10 mouse cellular contexts compared by ENCODE assay signal in genomic region chr16:57352751-57353150, GRCm38 (mm10). TPM values are rescaled to one million over a fixed set of nuclear protein-coding genes. Genes with fewer than 3 reads are reported as not detected.
A peak's percentile ranks its signal among the peaks of the same experiment; 100 is the strongest.
DNase-seq lines count a peak whose midpoint lies in the region; ATAC-seq and TF ChIP-seq lines count a peak whose summit lies in the region.
"Had no signal": no experiment of that assay in that cellular context is flagged by ENCODE, and none has a peak within 500 bp of the region (broad histone marks: within the 10 kb centered on the region; RNA-seq: fewer than 3 reads in every experiment).

Gene Filip1l, plus strand, starts transcription at chr16:57353093.

- H3K4me2 ChIP-seq in heart, embryonic 11.5 days, result peak within 1 kb of the TSS; percentile 39

- H3K9me3 ChIP-seq in heart, embryonic 11.5 days (replicated peaks; ENCODE audit: control insufficient read depth, low read length), result no peaks in the 10 kb centered on the region
- H3K9me3 ChIP-seq: G1E had no signal

- H3K4me3 ChIP-seq in left cerebral cortex, adult 2 months, result no peak within 1 kb of the TSS
- H3K4me3 ChIP-seq in bone marrow, adult 2 months (replicated peaks; ENCODE audit: control insufficient read depth, low read depth, low read length), result no peak within 1 kb of the TSS
- H3K4me3 ChIP-seq in heart, embryonic 11.5 days (ENCODE audit: low read depth, low read length), result no peak within 1 kb of the TSS
- no peak within 1 kb of the TSS for H3K4me3 ChIP-seq in macrophage (ENCODE audit: inconsistent target)

- no peak for TF ChIP-seq POLR2A in bone marrow, adult 2 months (IDR thresholded peaks at IDR 0.05; ENCODE audit: borderline replicate concordance, control insufficient read depth, low read depth, low read length)

- H3K36me3 ChIP-seq in heart, embryonic 11.5 days (ENCODE audit: control insufficient read depth, insufficient read depth, low read length), result no peaks in the 10 kb centered on the region
- H3K36me3 ChIP-seq in macrophage (ENCODE audit: inconsistent target), result no peaks in the 10 kb centered on the region

- peak within 1 kb of the TSS; percentile 26; the same call in 1 of the 2 replicates for H3K27ac ChIP-seq in left cerebral cortex, adult 2 months
- H3K27ac ChIP-seq in bone marrow, adult 2 months (ENCODE audit: control insufficient read depth, insufficient read depth, low read depth, low read length, poor library complexity), result no peak within 1 kb of the TSS
- peak within 1 kb of the TSS; percentile 70 for H3K27ac ChIP-seq in heart, embryonic 11.5 days (ENCODE audit: low read depth, low read length)
- H3K27ac ChIP-seq in macrophage, result no peak within 1 kb of the TSS
- H3K27ac ChIP-seq: liver, embryonic 14.5 days had no signal

- TF ChIP-seq CTCF in left cerebral cortex, adult 2 months (IDR thresholded peaks at IDR 0.05), result no peak
- TF ChIP-seq CTCF in bone marrow, adult 2 months (IDR thresholded peaks at IDR 0.05; ENCODE audit: control insufficient read depth, insufficient read depth, low read length), result no peak

- H3K27me3 ChIP-seq in heart, embryonic 11.5 days (ENCODE audit: control insufficient read depth, insufficient read depth, low read length), result no peaks in the 10 kb centered on the region

- WGBS in bone marrow, adult 2 months, result 82% methylated on average over 6 of the region's 6 CpGs
- 71% methylated on average over 6 of the region's 6 CpGs for WGBS in heart, embryonic 11.5 days (ENCODE audit: insufficient replicate concordance)
- WGBS in macrophage (ENCODE audit: missing documents), result 92% methylated on average over 6 of the region's 6 CpGs

- no peak for DNase-seq in left cerebral cortex, adult 2 months (ENCODE audit: extremely low spot score in 1 of 2, low spot score in 2 of 2)
- DNase-seq in left cerebral cortex, adult 8-10 months (ENCODE audit: low spot score in 2 of 2), result no peak
- DNase-seq in ovary, postnatal 36 days (ENCODE audit: low spot score), result no peak
- DNase-seq in cerebellum, postnatal 14 days, result no peak
- no peak for DNase-seq in layer of hippocampus, adult 9-10 months (ENCODE audit: low spot score)

- intact Hi-C loops in left cerebral cortex, adult 2 months (cut with DNase I), result no loop called here

- no peaks in the 10 kb centered on the region for H3K79me2 ChIP-seq in macrophage (ENCODE audit: inconsistent target)

- H3K4me1 ChIP-seq in bone marrow, adult 2 months (ENCODE audit: control insufficient read depth, insufficient read depth, low read length), result no peaks in the 10 kb centered on the region; the same call in 1 of the 2 replicates
- H3K4me1 ChIP-seq in heart, embryonic 11.5 days (ENCODE audit: control insufficient read depth, insufficient read depth, low read length), result peaks cover 25% of the 10 kb centered on the region

- peak within 1 kb of the TSS; percentile 50; the same call in 1 of the 2 replicates for H3K9ac ChIP-seq in heart, embryonic 11.5 days (ENCODE audit: low read depth, low read length)
- H3K9ac ChIP-seq: liver, embryonic 14.5 days had no signal

- ATAC-seq in heart, embryonic 11.5 days (replicated peaks; ENCODE audit: insufficient number of reproducible peaks, low FRiP score, low TSS enrichment), result no peak

RNA-seq across cellular contexts. Expression of gene Filip1l, which starts in this region (rescaled TPM):
- total RNA-seq in left cerebral cortex, adult 2 months (2021), result 1 to 10 TPM; 3.0 to 3.7 TPM
- total RNA-seq in left cerebral cortex, adult 8-10 months (2022), result 1 to 10 TPM; 2.5 to 3.6 (median 3.4) TPM
- 10.6 and 13.8 TPM in 2 replicates for polyA plus RNA-seq in bone marrow, adult 2 months (2011; ENCODE audit: insufficient read depth, insufficient read length, low replicate concordance, missing spikeins)
- 26.0 and 26.8 TPM in 2 replicates for polyA plus RNA-seq in heart, embryonic 11.5 days (2014; fragmentation: Nextera tagmentation; extraction: Ambion mirVana)
- 100 to 1,000 TPM in 1 of 26 experiments, 10 to 100 TPM in 25; 15.7 to 121 (median 40.1) TPM for total RNA-seq in macrophage (2018; cell fraction: chromatin; rRNA removed)
- total RNA-seq in macrophage (2018; cell fraction: cytosol; rRNA removed), result 10 to 100 TPM in 23 of 26 experiments, 1 to 10 TPM in 3; 8.3 to 61.4 (median 18.6) TPM
- 10 to 100 TPM; 15.2 to 86.1 (median 48.0) TPM for total RNA-seq in macrophage (2018; cell fraction: nucleus; rRNA removed)
- polyA plus RNA-seq in macrophage (2018), result 15.6 to 41.8 TPM (median 28.1 TPM) in 3 replicates

Comparison
In these comparisons a context has a peak if more than half of its experiments do, and no peak if none do; other contexts are left out.
1. H3K27ac ChIP-seq: peak in left cerebral cortex, adult 2 months (single experiment) and heart, embryonic 11.5 days (single experiment); none in bone marrow, adult 2 months (single experiment) and macrophage (single experiment).